Mouse (Mus musculus) liver, adult 2 months (tissue): ENCODE measurements around the gene Klk15.
"Not testable (repeated sequence)": the region's sequence is repeated elsewhere in the genome, so short reads cannot be mapped to it uniquely, and the experiment has no call there.

Experiments
- CTCF ChIP-seq: fragments of 200-500 bp; IDR thresholded peaks from 2 replicates; pipeline ENCODE4 v1.5.1; 2011; ENCODE audit warnings: low read depth, low read length, control low read depth
- POLR2A ChIP-seq: fragments of 200-500 bp; IDR thresholded peaks from 2 replicates; pipeline ENCODE4 v1.6.1; 2011; ENCODE audit warnings: low read length, control low read depth; ENCODE audit not compliant: insufficient read depth; ENCODE audit errors: extremely low read depth

DNA sequence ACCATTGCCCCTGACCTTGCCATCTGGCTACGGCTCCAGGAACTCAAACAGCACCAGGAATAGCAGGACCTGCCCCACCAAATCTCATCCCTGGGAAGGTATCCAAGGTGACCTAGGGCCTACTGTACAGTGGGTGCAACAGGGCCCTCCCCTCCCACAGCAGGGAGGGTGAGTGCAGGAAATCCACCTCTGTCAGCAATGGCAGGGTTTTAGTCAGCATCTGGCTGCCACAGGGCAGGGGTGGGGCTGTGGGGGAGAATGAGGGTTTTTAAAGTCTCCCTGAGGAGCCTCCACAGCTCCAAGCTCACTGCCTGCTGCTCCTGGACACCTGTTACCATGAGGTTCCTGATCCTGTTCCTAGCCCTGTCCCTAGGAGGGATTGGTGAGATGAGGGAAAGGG is 42.2 kb downstream of the Klk15 start, which contains the start of gene Klk1b9:
- TF ChIP-seq POLR2A, CTCF: not testable (repeated sequence)
